Mouse (Mus musculus): ENCODE results near the gene Fam83d. TPM values are rescaled to one million over a fixed set of nuclear protein-coding genes. Genes with fewer than 3 reads are reported as not detected.

Gene Fam83d
- polyA plus RNA-seq, 1 experiment from 2014 or later = 54.1 TPM

DNA sequence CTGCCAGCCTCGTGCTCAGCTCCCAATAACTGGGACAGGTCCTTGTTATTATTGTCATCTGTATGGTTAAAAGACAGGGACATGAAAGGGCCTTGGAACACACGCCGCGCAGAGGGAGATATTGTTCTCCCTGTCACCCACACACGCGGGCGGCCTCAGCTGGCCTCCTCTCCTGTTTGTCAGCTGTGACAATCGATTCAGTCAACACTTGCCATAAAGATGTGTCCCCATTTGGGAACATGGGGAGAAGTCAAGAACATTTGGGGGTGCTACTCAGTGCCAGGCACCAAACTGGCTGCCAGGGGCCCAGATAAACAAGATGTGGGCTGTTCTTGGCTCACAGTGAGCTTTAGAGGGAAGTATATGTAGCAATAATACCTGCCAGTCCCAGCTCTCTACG, 18.5 kb upstream of the Fam83d start:
- no peak for ATAC-seq (replicated peaks; ENCODE audit: insufficient number of reproducible peaks, low FRiP score, low TSS enrichment, low read depth)
- 88% methylated on average over 9 of the region's 9 CpGs for WGBS
- Histone ChIP-seq H3K9ac (replicated peaks; ENCODE audit: low read length) (no peak overlapping the region), H3K36me3 (replicated peaks; ENCODE audit: control insufficient read depth, insufficient read depth, low read depth, low read length) (no peaks in the 10 kb centered on the region), H3K4me2 (ENCODE audit: low read depth, low read length) (no peak overlapping the region), H3K4me1 (ENCODE audit: control insufficient read depth, insufficient read depth, low read length) (no peaks in the 10 kb centered on the region), H3K4me3 (ENCODE audit: low read depth, low read length) (no peak overlapping the region), H3K27ac (replicated peaks; ENCODE audit: low read depth, low read length) (no peak overlapping the region), H3K9me3 (replicated peaks; ENCODE audit: control insufficient read depth, low read length) (no peaks in the 10 kb centered on the region), H3K27me3 (ENCODE audit: control insufficient read depth, insufficient read depth, low read length) (no peaks in the 10 kb centered on the region)
- no peak for DNase-seq (ENCODE audit: low spot score)

DNA sequence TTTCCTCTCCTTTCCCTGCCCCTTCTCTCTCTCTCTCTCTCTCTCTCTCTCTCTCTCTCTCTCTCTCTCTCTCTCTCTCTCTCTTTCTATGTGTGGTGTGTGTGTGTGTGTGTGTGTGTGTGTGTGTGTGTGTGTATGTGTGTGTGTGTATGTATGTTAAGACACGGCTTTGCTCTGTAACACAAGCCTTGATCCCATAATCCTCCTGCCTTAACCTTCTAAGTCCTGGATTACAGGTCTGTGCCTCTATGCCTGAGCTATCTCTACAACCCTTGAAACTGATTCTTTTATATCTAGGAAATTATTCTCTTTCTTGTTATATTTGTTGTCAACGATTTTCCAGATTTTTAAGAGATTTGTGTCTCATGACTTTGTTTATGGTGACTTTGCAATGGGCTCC, 7.7 kb upstream of the Fam83d start:
- Histone ChIP-seq H3K27ac (replicated peaks; ENCODE audit: low read depth, low read length) (no peak overlapping the region), H3K4me1 (ENCODE audit: control insufficient read depth, insufficient read depth, low read length) (no peaks in the 10 kb centered on the region), H3K4me2 (ENCODE audit: low read depth, low read length) (no peak overlapping the region), H3K9me3 (replicated peaks; ENCODE audit: control insufficient read depth, low read length) (no peaks in the 10 kb centered on the region), H3K4me3 (ENCODE audit: low read depth, low read length) (no peak overlapping the region), H3K36me3 (replicated peaks; ENCODE audit: control insufficient read depth, insufficient read depth, low read depth, low read length) (no peaks in the 10 kb centered on the region), H3K27me3 (ENCODE audit: control insufficient read depth, insufficient read depth, low read length) (no peaks in the 10 kb centered on the region), H3K9ac (replicated peaks; ENCODE audit: low read length) (no peak overlapping the region)
- no peak for DNase-seq (ENCODE audit: low spot score)
- 69% methylated on average over 2 of the region's 2 CpGs for WGBS
- ATAC-seq (replicated peaks; ENCODE audit: insufficient number of reproducible peaks, low FRiP score, low TSS enrichment, low read depth) = no peak

DNA sequence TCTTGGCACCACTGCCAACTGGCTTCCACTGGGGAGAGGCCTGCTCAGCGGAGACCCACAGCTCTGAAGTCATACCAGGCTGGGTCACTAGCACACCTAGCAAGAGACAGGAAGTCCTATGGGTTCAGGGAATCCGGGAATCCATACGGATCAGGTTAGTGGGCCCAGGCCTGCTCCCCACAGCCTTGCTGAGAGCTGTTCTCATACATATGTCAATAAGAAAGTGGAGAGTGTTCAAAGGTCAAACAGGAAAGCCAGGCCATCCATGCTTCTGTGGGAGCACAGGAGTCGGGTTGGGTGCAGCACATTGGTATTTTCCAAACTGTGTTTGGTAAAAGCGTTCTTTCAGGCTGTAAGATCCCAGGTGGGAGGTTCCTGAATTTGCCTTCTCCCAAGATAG, 5.6 kb upstream of the Fam83d start:
- ATAC-seq (replicated peaks; ENCODE audit: insufficient number of reproducible peaks, low FRiP score, low TSS enrichment, low read depth) = no peak
- 83% methylated on average over 5 of the region's 5 CpGs for WGBS

DNA sequence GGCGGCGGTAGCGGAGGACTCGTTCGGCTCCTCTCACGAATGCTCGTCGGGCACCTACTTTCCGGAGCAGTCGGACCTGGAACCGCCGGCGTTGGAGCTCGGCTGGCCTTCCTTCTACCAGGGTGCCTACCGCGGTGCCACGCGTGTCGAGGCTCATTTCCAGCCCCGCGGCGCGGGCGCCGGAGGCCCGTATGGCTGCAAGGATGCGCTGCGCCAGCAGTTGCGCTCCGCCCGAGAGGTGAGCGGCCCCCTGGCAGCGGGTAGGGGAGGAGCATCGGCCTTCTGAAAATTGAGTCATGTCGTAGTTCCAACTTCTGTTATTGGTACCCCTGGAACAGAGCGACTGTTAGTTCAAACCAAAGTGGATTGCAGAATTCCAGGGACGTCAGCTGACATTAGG, 457 bp downstream of the Fam83d start:
- ATAC-seq (replicated peaks; ENCODE audit: insufficient number of reproducible peaks, low FRiP score, low TSS enrichment, low read depth) (peak; percentile 12; the same call in 1 of the 2 replicates), DNase-seq (ENCODE audit: low spot score) (peak; percentile 64)
- Histone ChIP-seq H3K36me3 (replicated peaks; ENCODE audit: control insufficient read depth, insufficient read depth, low read depth, low read length) (no peaks in the 10 kb centered on the region; the same call in 1 of the 2 replicates), H3K9me3 (replicated peaks; ENCODE audit: control insufficient read depth, low read length) (no peaks in the 10 kb centered on the region), H3K27ac (replicated peaks; ENCODE audit: low read depth, low read length) (peak overlapping the region; percentile 57; the same call in 1 of the 2 replicates), H3K4me3 (ENCODE audit: low read depth, low read length) (peak overlapping the region; percentile 79), H3K27me3 (ENCODE audit: control insufficient read depth, insufficient read depth, low read length) (no peaks in the 10 kb centered on the region), H3K4me1 (ENCODE audit: control insufficient read depth, insufficient read depth, low read length) (no peaks in the 10 kb centered on the region; the same call in 1 of the 2 replicates), H3K9ac (replicated peaks; ENCODE audit: low read length) (peak overlapping the region; percentile 75), H3K4me2 (ENCODE audit: low read depth, low read length) (peak overlapping the region; percentile 86)
- WGBS = 0% methylated on average over 37 of the region's 37 CpGs

More for the DNA sequence above, 5.6 kb upstream of the Fam83d start:
- no peaks in the 10 kb centered on the region for H3K9me3 ChIP-seq (replicated peaks; ENCODE audit: control insufficient read depth, low read length)
- H3K9ac ChIP-seq (replicated peaks; ENCODE audit: low read length) = no peak overlapping the region
- H3K4me2 ChIP-seq (ENCODE audit: low read depth, low read length) = no peak overlapping the region
- no peaks in the 10 kb centered on the region for H3K36me3 ChIP-seq (replicated peaks; ENCODE audit: control insufficient read depth, insufficient read depth, low read depth, low read length)
- H3K27ac ChIP-seq (replicated peaks; ENCODE audit: low read depth, low read length) = no peak overlapping the region
- no peak for DNase-seq (ENCODE audit: low spot score)
- no peaks in the 10 kb centered on the region for H3K4me1 ChIP-seq (ENCODE audit: control insufficient read depth, insufficient read depth, low read length)
- no peaks in the 10 kb centered on the region for H3K27me3 ChIP-seq (ENCODE audit: control insufficient read depth, insufficient read depth, low read length)
- H3K4me3 ChIP-seq (ENCODE audit: low read depth, low read length) = no peak overlapping the region

DNA sequence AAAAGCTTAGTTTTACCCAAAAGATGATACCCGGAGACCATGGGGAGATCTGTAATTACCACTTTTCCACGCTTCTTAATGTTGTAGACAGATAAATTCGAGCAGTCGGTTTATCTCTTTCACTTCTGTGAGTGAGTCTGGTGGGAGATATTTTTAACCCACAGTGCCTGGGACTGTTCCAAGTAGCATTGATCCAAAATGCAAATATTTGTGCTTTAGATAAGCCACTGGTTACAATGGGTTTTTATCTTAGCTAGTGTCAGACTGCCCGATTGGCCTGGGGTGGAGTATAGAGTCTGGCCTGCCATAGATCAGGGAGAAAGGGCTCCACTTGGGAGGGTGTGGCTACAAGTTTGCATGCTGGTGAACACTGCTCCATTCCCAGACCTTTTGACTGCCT, 878 bp downstream of the Fam83d start:
- H3K27ac ChIP-seq (replicated peaks; ENCODE audit: low read depth, low read length) = no peak overlapping the region
- no peaks in the 10 kb centered on the region for H3K27me3 ChIP-seq (ENCODE audit: control insufficient read depth, insufficient read depth, low read length)
- 5% methylated on average over 5 of the region's 5 CpGs for WGBS
- no peaks in the 10 kb centered on the region for H3K9me3 ChIP-seq (replicated peaks; ENCODE audit: control insufficient read depth, low read length)
- no peaks in the 10 kb centered on the region; the same call in 1 of the 2 replicates for H3K4me1 ChIP-seq (ENCODE audit: control insufficient read depth, insufficient read depth, low read length)
- DNase-seq (ENCODE audit: low spot score) = peak; percentile 19
- H3K36me3 ChIP-seq (replicated peaks; ENCODE audit: control insufficient read depth, insufficient read depth, low read depth, low read length) = no peaks in the 10 kb centered on the region; the same call in 1 of the 2 replicates
- ATAC-seq (replicated peaks; ENCODE audit: insufficient number of reproducible peaks, low FRiP score, low TSS enrichment, low read depth) = no peak
- H3K9ac ChIP-seq (replicated peaks; ENCODE audit: low read length) = peak overlapping the region; percentile 75
- H3K4me2 ChIP-seq (ENCODE audit: low read depth, low read length) = peak overlapping the region; percentile 86
- H3K4me3 ChIP-seq (ENCODE audit: low read depth, low read length) = peak overlapping the region; percentile 79

DNA sequence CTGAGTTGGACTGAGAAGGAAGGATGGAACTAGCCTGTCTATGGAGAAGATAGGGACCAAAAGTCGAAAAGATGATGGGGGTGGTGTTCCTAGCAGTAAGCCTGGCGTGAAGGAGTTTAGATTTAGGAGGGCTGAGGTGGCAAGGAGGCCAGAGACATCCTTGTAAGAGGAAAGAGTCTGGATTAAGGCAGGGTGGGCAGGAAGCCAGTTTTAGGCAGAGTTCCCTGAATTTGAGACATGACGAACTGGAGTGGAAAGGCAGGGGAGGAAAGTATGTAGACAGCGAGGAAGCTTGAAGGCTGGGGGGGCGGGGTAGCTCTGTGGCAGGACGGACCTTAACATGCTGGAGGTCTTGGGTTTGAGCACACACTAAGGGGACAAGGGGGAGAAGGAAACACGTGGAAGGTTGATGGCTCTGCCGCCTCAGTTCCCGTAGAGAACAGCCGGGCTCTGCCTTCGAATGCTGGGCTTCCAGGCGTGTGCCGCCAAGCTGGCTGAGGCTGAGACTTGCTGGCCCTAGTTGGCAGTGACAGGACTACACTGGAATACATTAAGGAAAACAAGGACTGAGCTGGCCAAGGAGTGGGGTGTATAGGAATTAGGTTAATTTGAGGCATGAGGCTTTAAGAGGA, 2.3 kb downstream of the Fam83d start:
- H3K9me3 ChIP-seq (replicated peaks; ENCODE audit: control insufficient read depth, low read length) = no peaks in the 10 kb centered on the region
- no peaks in the 10 kb centered on the region; the same call in 1 of the 2 replicates for H3K4me1 ChIP-seq (ENCODE audit: control insufficient read depth, insufficient read depth, low read length)
- H3K36me3 ChIP-seq (replicated peaks; ENCODE audit: control insufficient read depth, insufficient read depth, low read depth, low read length) = no peaks in the 10 kb centered on the region; the same call in 1 of the 2 replicates
- peak overlapping the region; percentile 79 for H3K4me3 ChIP-seq (ENCODE audit: low read depth, low read length)
- H3K9ac ChIP-seq (replicated peaks; ENCODE audit: low read length) = peak overlapping the region; percentile 37; the same call in 1 of the 2 replicates
- 58% methylated on average over 13 of the region's 13 CpGs for WGBS
- ATAC-seq (replicated peaks; ENCODE audit: insufficient number of reproducible peaks, low FRiP score, low TSS enrichment, low read depth) = no peak
- H3K4me2 ChIP-seq (ENCODE audit: low read depth, low read length) = peak overlapping the region; percentile 86
- no peak for DNase-seq (ENCODE audit: low spot score)
- no peak overlapping the region for H3K27ac ChIP-seq (replicated peaks; ENCODE audit: low read depth, low read length)
- H3K27me3 ChIP-seq (ENCODE audit: control insufficient read depth, insufficient read depth, low read length) = no peaks in the 10 kb centered on the region

DNA sequence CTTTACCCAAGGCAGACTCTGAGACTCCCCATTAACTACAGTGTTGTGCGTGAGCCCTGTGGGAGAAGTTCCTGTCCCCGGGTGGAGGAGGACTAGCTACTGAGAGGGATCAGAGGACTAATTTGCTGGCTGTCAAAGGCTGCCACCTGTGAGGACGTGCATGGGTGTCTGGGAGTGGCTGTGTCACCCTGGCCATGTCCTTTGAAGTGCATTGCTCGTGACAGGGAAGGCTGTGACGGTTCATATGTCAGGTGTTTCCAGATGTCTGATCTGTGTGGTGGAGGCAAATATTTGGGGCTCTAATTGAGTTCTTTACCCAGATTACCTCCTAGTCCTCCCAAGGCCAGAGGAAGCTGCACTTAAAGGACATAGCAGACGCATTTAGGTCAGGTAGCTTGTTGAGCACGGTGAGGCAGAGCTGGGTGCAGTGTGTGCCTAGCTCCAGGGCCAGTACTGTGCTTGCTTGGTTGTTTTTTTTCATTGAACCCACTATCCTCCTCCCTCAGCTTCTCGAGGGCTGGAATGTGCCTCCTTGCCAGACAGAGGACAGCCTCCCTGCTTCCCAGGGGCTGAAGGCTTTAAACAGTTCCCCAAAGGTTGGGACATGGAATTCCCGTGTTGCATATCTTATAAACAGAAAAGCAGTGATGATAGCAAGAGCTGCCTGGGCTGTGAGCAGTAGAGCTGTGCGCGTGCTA, 3.3 kb downstream of the Fam83d start:
- H3K4me3 ChIP-seq (ENCODE audit: low read depth, low read length) = no peak overlapping the region
- no peaks in the 10 kb centered on the region for H3K27me3 ChIP-seq (ENCODE audit: control insufficient read depth, insufficient read depth, low read length)

DNA sequence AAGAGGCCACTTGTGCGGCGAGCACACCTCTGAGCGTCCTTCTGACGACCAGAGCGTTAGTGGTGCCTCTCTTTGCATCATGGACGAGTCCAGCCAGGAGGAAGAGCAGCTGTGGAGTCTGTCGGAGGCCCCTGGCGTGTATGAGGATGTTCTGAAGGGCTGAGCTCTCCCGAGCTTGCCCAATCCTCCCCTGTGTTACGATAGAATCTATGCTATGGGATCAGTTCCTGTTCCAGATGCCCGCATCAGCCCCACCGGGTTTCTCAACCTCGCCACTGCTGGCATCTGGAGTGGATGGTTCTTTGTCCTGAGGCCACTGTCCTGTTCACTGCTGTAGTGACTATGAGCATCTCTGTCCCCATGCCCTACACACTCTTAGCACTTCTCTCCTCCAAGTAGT, 4.9 kb downstream of the Fam83d start:
- DNase-seq (ENCODE audit: low spot score) (no peak), ATAC-seq (replicated peaks; ENCODE audit: insufficient number of reproducible peaks, low FRiP score, low TSS enrichment, low read depth) (no peak)
- WGBS = 89% methylated on average over 13 of the region's 13 CpGs
- no peak overlapping the region for H3K27ac ChIP-seq (replicated peaks; ENCODE audit: low read depth, low read length)
- H3K36me3 ChIP-seq (replicated peaks; ENCODE audit: control insufficient read depth, insufficient read depth, low read depth, low read length) = no peaks in the 10 kb centered on the region; the same call in 1 of the 2 replicates
- H3K4me3 ChIP-seq (ENCODE audit: low read depth, low read length) = no peak overlapping the region
- H3K4me1 ChIP-seq (ENCODE audit: control insufficient read depth, insufficient read depth, low read length) = no peaks in the 10 kb centered on the region; the same call in 1 of the 2 replicates
- no peak overlapping the region for H3K9ac ChIP-seq (replicated peaks; ENCODE audit: low read length)
- no peaks in the 10 kb centered on the region for H3K27me3 ChIP-seq (ENCODE audit: control insufficient read depth, insufficient read depth, low read length)
- no peak overlapping the region for H3K4me2 ChIP-seq (ENCODE audit: low read depth, low read length)
- H3K9me3 ChIP-seq (replicated peaks; ENCODE audit: control insufficient read depth, low read length) = no peaks in the 10 kb centered on the region

More for the DNA sequence above, 3.3 kb downstream of the Fam83d start:
- Histone ChIP-seq H3K36me3 (replicated peaks; ENCODE audit: control insufficient read depth, insufficient read depth, low read depth, low read length) (no peaks in the 10 kb centered on the region; the same call in 1 of the 2 replicates), H3K4me1 (ENCODE audit: control insufficient read depth, insufficient read depth, low read length) (no peaks in the 10 kb centered on the region; the same call in 1 of the 2 replicates), H3K9me3 (replicated peaks; ENCODE audit: control insufficient read depth, low read length) (no peaks in the 10 kb centered on the region), H3K9ac (replicated peaks; ENCODE audit: low read length) (no peak overlapping the region), H3K27ac (replicated peaks; ENCODE audit: low read depth, low read length) (no peak overlapping the region), H3K4me2 (ENCODE audit: low read depth, low read length) (no peak overlapping the region)
- no peak for DNase-seq (ENCODE audit: low spot score)
- ATAC-seq (replicated peaks; ENCODE audit: insufficient number of reproducible peaks, low FRiP score, low TSS enrichment, low read depth) = no peak
- WGBS = 54% methylated on average over 11 of the region's 11 CpGs
